Mouse (Mus musculus) liver, embryonic 11.5 days (tissue): ENCODE measurements at regions not wholly inside any gene's neighbourhood (a gene's known extent, or its start where the extent isn't known, plus 50 kb on each side); places are given as distances from the start of the nearest gene placed in this dataset.

ENCODE experiments used
- ATAC-seq: fragments of 200-750 bp; cut with Nextera tagmentation; replicated peaks from 2 replicates; pipeline ENCODE4 v1.8.0; 2017; ENCODE audit warnings: moderate number of reproducible peaks, mild to moderate bottlenecking, moderate TSS enrichment, moderate library complexity; ENCODE audit not compliant: low FRiP score
- DNase-seq: peaks from one replicate; pipeline ENCODE4 v3.0.0-alpha.2; 2017; ENCODE audit warnings: low spot score
- H3K27ac ChIP-seq: fragments of 300-500 bp; sonication (generic); 2 replicates; pipeline ENCODE4 v1.5.1; 2014; ENCODE audit warnings: mild to moderate bottlenecking, low read depth, low read length, control low read depth
- H3K27me3 ChIP-seq: fragments of 300-500 bp; sonication (generic); replicated peaks from 2 replicates; pipeline ENCODE4 v1.6.1; 2014; ENCODE audit warnings: low read length, mixed read lengths; ENCODE audit not compliant: control insufficient read depth, insufficient read depth
- H3K36me3 ChIP-seq: fragments of 300-500 bp; sonication (generic); 2 replicates; pipeline ENCODE4 v1.6.1; 2014; ENCODE audit warnings: mild to moderate bottlenecking, low read length, moderate library complexity, mixed read lengths; ENCODE audit not compliant: control insufficient read depth, insufficient read depth
- H3K4me1 ChIP-seq: fragments of 300-500 bp; sonication (generic); replicated peaks from 2 replicates; pipeline ENCODE4 v1.6.1; 2014; ENCODE audit warnings: low read length, mixed read lengths; ENCODE audit not compliant: control insufficient read depth, insufficient read depth
- H3K4me2 ChIP-seq: fragments of 300-500 bp; sonication (generic); 2 replicates; pipeline ENCODE4 v1.6.1; 2014; ENCODE audit warnings: mild to moderate bottlenecking, control low read depth, moderate library complexity
- H3K4me3 ChIP-seq: fragments of 300-500 bp; sonication (generic); 2 replicates; pipeline ENCODE4 v1.5.1; 2014; ENCODE audit warnings: low read depth, low read length, control low read depth
- H3K9ac ChIP-seq: fragments of 300-500 bp; sonication (generic); 2 replicates; pipeline ENCODE4 v1.6.1; 2014; ENCODE audit warnings: low read depth, low read length, control low read depth
- H3K9me3 ChIP-seq: fragments of 300-500 bp; sonication (generic); 2 replicates; pipeline ENCODE4 v1.6.1; 2016; ENCODE audit warnings: low read length, inconsistent platforms, mixed read lengths; ENCODE audit not compliant: control insufficient read depth
- WGBS: fragments of 180-500 bp; shearing (Covaris S2); extraction: QIAGEN DNeasy Blood & Tissue Kit; methylation state at CpG from one replicate; pipeline ENCODE4 v1.1.7; 2014; 5-methylcytosine and 5-hydroxymethylcytosine counted together

DNA sequence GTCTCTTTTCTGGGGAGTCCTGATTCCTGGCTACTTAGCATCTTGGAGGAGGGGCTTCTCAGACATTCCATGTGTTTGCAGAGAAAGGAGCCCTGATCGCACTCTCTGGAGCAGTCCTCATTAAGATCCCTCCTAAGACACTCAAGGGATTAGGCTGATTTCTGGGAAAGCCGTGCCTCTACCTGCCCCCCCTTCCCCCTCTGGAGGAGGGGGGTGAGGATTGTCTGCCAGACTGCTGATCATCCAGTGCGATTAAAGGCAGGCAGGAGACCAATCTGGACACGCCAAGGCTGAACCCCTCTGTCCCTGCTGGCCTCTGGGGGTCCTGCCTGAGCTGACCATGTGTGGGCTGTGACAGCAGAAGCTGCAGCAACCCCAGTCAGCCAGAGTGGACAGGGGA is 65.4 kb downstream of the Vegfa start:
- no peak overlapping the region for H3K9ac ChIP-seq
- H3K4me1 ChIP-seq: peaks cover 16% of the 10 kb centered on the region
- H3K4me2 ChIP-seq: no peak overlapping the region
- H3K9me3 ChIP-seq: no peaks in the 10 kb centered on the region
- no peak overlapping the region for H3K4me3 ChIP-seq
- DNase-seq: no peak
- 50% methylated on average over 4 of the region's 4 CpGs for WGBS
- ATAC-seq: no peak
- no peaks in the 10 kb centered on the region for H3K36me3 ChIP-seq
- no peaks in the 10 kb centered on the region for H3K27me3 ChIP-seq
- H3K27ac ChIP-seq: no peak overlapping the region

- H3K9me3 ChIP-seq: no peaks in the 10 kb centered on the region
- H3K36me3 ChIP-seq: no peaks in the 10 kb centered on the region
- H3K4me3 ChIP-seq: no peak overlapping the region
- ATAC-seq: no peak
- no peak for DNase-seq
- peaks cover 6% of the 10 kb centered on the region; the same call in 1 of the 2 replicates for H3K4me1 ChIP-seq
- H3K27ac ChIP-seq: no peak overlapping the region
- H3K27me3 ChIP-seq: no peaks in the 10 kb centered on the region
- no peak overlapping the region for H3K9ac ChIP-seq
- H3K4me2 ChIP-seq: no peak overlapping the region
These were observed 68.1 kb downstream of the Vegfa start for GRCm38 (mm10) chr17:45964031-45964430.

DNA sequence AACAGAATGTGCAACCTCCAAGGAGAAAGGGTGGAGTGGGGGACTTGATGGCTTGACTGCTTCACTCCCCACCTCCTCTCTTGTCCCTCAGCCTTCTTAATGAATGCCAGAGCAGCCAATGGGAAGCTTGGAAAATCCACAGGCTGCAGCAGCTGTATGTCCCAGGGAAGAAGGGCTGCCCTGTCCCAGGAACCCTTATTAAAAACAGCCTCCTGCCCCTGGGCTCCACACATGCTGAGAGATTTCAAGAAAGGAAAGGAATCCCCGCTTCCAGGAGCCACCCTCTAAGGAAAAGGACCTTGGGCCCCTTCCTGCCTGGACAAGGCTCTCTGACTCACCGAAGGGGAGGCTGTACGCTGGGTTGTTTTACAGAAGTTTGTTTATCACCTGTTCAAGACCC is 68.8 kb downstream of the Vegfa start:
- no peak for DNase-seq

GRCm38 (mm10) chr17:45961626-45962319 is 70.4 kb downstream of the Vegfa start:
- H3K27ac ChIP-seq: no peak overlapping the region
- H3K4me2 ChIP-seq: no peak overlapping the region
- H3K4me3 ChIP-seq: no peak overlapping the region
- ATAC-seq: no peak
- no peaks in the 10 kb centered on the region for H3K36me3 ChIP-seq
- H3K4me1 ChIP-seq: peaks cover 4% of the 10 kb centered on the region
- no peaks in the 10 kb centered on the region for H3K27me3 ChIP-seq
- H3K9ac ChIP-seq: no peak overlapping the region
- H3K9me3 ChIP-seq: no peaks in the 10 kb centered on the region
- 78% methylated on average over 16 of the region's 16 CpGs for WGBS
- no peak for DNase-seq

More for the DNA sequence above, 68.8 kb downstream of the Vegfa start:
- no peak overlapping the region for H3K4me3 ChIP-seq
- no peaks in the 10 kb centered on the region for H3K36me3 ChIP-seq
- ATAC-seq: no peak
- no peak overlapping the region for H3K27ac ChIP-seq
- no peaks in the 10 kb centered on the region for H3K9me3 ChIP-seq
- H3K4me1 ChIP-seq: peaks cover 6% of the 10 kb centered on the region; the same call in 1 of the 2 replicates
- no peak overlapping the region for H3K9ac ChIP-seq
- no peaks in the 10 kb centered on the region for H3K27me3 ChIP-seq
- WGBS: 62% methylated on average over 3 of the region's 3 CpGs
- no peak overlapping the region for H3K4me2 ChIP-seq

GRCm38 (mm10) chr17:45958094-45958881 is 73.9 kb downstream of the Vegfa start:
- no peaks in the 10 kb centered on the region for H3K9me3 ChIP-seq
- ATAC-seq (no peak), DNase-seq (no peak)
- no peak overlapping the region for H3K4me3 ChIP-seq
- H3K4me1 ChIP-seq: peaks cover 7% of the 10 kb centered on the region
- H3K4me2 ChIP-seq: no peak overlapping the region
- H3K27me3 ChIP-seq: no peaks in the 10 kb centered on the region
- no peaks in the 10 kb centered on the region for H3K36me3 ChIP-seq
- no peak overlapping the region for H3K9ac ChIP-seq
- WGBS: 59% methylated on average over 7 of the region's 7 CpGs
- H3K27ac ChIP-seq: no peak overlapping the region

DNA sequence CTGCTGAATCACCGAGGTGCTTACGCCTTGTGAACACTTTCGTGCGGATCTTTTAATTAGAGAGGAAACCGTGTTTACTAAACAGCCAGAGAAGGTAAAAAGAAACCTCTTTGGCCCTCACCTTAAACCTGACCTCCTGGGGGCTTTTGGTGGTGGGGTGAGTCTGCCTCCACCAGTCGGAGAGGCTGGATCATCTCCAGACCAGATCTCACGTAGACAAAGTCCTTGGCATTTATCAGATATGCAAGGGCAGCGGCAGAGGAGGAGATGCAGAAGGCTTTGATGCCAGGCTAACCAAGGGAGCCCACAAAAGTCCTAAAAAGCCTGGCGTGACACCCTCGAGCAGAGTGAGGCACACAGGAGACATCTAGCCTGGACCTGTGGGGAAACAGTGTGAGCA is 76.7 kb downstream of the Vegfa start:
- DNase-seq: no peak
- no peak for ATAC-seq
- no peaks in the 10 kb centered on the region for H3K27me3 ChIP-seq
- H3K36me3 ChIP-seq: no peaks in the 10 kb centered on the region
- no peak overlapping the region for H3K4me3 ChIP-seq
- H3K9me3 ChIP-seq: no peaks in the 10 kb centered on the region
- WGBS: 50% methylated on average over 10 of the region's 10 CpGs
- no peak overlapping the region for H3K4me2 ChIP-seq
- H3K27ac ChIP-seq: no peak overlapping the region
- no peak overlapping the region for H3K9ac ChIP-seq
- H3K4me1 ChIP-seq: peaks cover 7% of the 10 kb centered on the region

DNA sequence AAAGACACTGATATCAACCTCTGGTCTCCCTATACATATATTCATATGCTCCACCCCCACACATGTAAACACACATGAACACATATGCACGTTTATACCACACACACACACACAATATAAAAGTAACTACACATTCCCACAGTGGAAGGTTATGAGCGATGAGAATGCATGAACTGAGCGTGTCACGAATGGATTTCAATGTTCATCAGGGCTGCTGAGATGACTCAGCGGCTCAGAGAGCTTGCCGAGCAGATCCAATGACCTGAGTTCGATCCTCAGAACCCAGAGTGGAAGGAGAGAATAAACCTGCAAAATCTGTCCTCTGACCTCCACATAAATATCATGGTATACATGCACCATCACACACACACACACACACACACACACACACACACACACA is 77.3 kb downstream of the Vegfa start:
- H3K27me3 ChIP-seq: no peaks in the 10 kb centered on the region
- 80% methylated on average over 7 of the region's 7 CpGs for WGBS
- H3K9ac ChIP-seq: no peak overlapping the region
- no peaks in the 10 kb centered on the region for H3K9me3 ChIP-seq
- ATAC-seq: no peak
- no peaks in the 10 kb centered on the region for H3K36me3 ChIP-seq
- H3K4me2 ChIP-seq: no peak overlapping the region
- no peak for DNase-seq
- H3K4me1 ChIP-seq: peaks cover 7% of the 10 kb centered on the region
- H3K27ac ChIP-seq: no peak overlapping the region
- no peak overlapping the region for H3K4me3 ChIP-seq

DNA sequence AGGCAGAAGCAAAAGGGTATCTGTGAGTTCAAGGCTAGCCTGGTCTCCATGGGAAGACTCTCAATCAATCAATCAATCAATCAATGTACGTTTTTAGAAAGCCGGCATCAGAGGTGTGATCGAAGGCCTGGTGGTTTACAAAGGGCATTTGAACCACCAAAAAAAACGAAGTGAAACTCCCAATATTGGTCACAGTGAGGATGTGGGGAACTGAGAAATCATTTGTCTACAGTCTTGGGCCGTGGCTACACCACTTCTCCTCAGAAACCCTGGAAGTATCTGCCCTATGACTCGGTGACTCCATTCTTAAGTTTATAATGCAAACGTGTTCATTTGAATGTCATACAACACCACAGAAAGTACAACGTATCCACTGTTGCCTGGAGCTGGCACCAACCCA is 78.6 kb downstream of the Vegfa start:
- ATAC-seq: no peak
- H3K4me2 ChIP-seq: no peak overlapping the region
- no peaks in the 10 kb centered on the region for H3K27me3 ChIP-seq
- H3K9me3 ChIP-seq: no peaks in the 10 kb centered on the region
- DNase-seq: no peak
- H3K36me3 ChIP-seq: no peaks in the 10 kb centered on the region
- no peak overlapping the region for H3K4me3 ChIP-seq
- WGBS: 71% methylated on average over 8 of the region's 8 CpGs
- H3K27ac ChIP-seq: no peak overlapping the region
- peaks cover 7% of the 10 kb centered on the region for H3K4me1 ChIP-seq
- H3K9ac ChIP-seq: no peak overlapping the region
